Mouse (Mus musculus) heart, adult 2 months (tissue): Measurements from ENCODE around the gene R3hdm2. TPM values are rescaled to one million over a fixed set of nuclear protein-coding genes. Genes with fewer than 3 reads are reported as not detected.

Experiments used
- DNase-seq, 2 experiments: peaks; one replicate each; pipeline ENCODE4 v3.0.0; 2021
- H3K27ac ChIP-seq: fragments of 200-600 bp; 2 replicates; pipeline ENCODE4 v1.8.1; 2022
- H3K27me3 ChIP-seq: fragments of 200-500 bp; 2 replicates; pipeline ENCODE4 v1.6.1; 2012; ENCODE audit warnings: mild to moderate bottlenecking, low read length, inconsistent platforms, mixed read lengths; ENCODE audit not compliant: control insufficient read depth, insufficient read depth
- H3K36me3 ChIP-seq: fragments of 200-500 bp; 2 replicates; pipeline ENCODE4 v1.6.1; 2012; ENCODE audit warnings: low read length, inconsistent platforms; ENCODE audit not compliant: control insufficient read depth, insufficient read depth
- H3K4me1 ChIP-seq: fragments of 200-500 bp; 2 replicates; pipeline ENCODE4 v1.6.1; 2011; ENCODE audit warnings: low read length; ENCODE audit not compliant: control insufficient read depth, insufficient read depth
- H3K4me3 ChIP-seq: fragments of 200-600 bp; 2 replicates; pipeline ENCODE4 v1.8.1; 2022
- H3K79me2 ChIP-seq: fragments of 200-500 bp; replicated peaks from 2 replicates; pipeline ENCODE4 v1.6.1; 2012; ENCODE audit warnings: mild to moderate bottlenecking, inconsistent platforms, low read length, moderate library complexity, mixed read lengths; ENCODE audit not compliant: control insufficient read depth, insufficient read depth
- H3K9ac ChIP-seq: fragments of 200-500 bp; 2 replicates; pipeline ENCODE4 v1.6.1; 2012; ENCODE audit warnings: low read depth, mild to moderate bottlenecking, control low read depth, inconsistent platforms, low read length, mixed read lengths
- CTCF ChIP-seq: fragments of 200-600 bp; IDR thresholded peaks from 2 replicates; pipeline ENCODE4 v1.8.1; 2022; ENCODE audit warnings: antibody characterized with exemption, mild to moderate bottlenecking, moderate library complexity
- EP300 ChIP-seq: fragments of 200-500 bp; IDR thresholded peaks from 2 replicates; pipeline ENCODE4 v1.6.1; 2011; ENCODE audit warnings: low read depth, low read length, control low read depth; ENCODE audit not compliant: insufficient read depth
- POLR2A ChIP-seq: fragments of 200-500 bp; IDR thresholded peaks from 2 replicates; pipeline ENCODE4 v1.6.1; 2011; ENCODE audit warnings: mild to moderate bottlenecking, low read depth, low read length, control low read depth; ENCODE audit not compliant: insufficient read depth
- WGBS: fragments of 180-500 bp; shearing (Covaris S2); methylation state at CpG from one replicate; pipeline ENCODE4 v1.1.7; 2018; 5-methylcytosine and 5-hydroxymethylcytosine counted together
- intact Hi-C: fragments of 180-260 bp; cut with DNase I; formaldehyde crosslinking; loops from one replicate; pipeline ENCODE4 v1.15.1; 2025
- polyA plus RNA-seq: library from polyadenylated mRNA; depleted of rRNA; stranded (reverse); fragments of >200 nt; gene quantifications from 2 replicates; pipeline ENCODE4 v1.2.3, GENCODE M21; 2012
- total RNA-seq, 2 experiments: library from RNA; stranded (reverse); gene quantifications; 2 replicates each; pipeline ENCODE4 v1.2.3; 2021

The R3hdm2 gene
- total and polyA plus RNA-seq, 3 experiments = 151 to 171 (median 154) TPM

GRCm38 (mm10) chr10:127338930-127339682, 41.0 kb upstream of the R3hdm2 start:
- intact Hi-C loops = no loop called here
- no peaks in the 10 kb centered on the region for H3K79me2 ChIP-seq
- H3K27ac ChIP-seq = peak overlapping the region; percentile 81
- H3K27me3 ChIP-seq = no peaks in the 10 kb centered on the region; the same call in 1 of the 2 replicates
- H3K9ac ChIP-seq = peak overlapping the region; percentile 63
- no peaks in the 10 kb centered on the region for H3K36me3 ChIP-seq
- peaks cover 2% of the 10 kb centered on the region; the same call in 1 of the 2 replicates for H3K4me1 ChIP-seq
- H3K4me3 ChIP-seq = peak overlapping the region; percentile 58
- peak; percentile 78 to 87 for DNase-seq
- WGBS = under 1% methylated on average over 31 of the region's 31 CpGs
- TF ChIP-seq EP300 (no peak), POLR2A (0 out of 2 replicates have a peak, but pooled peaks have one; percentile 19), CTCF (peak; percentile 98)

GRCm38 (mm10) chr10:127339683-127340576, 40.2 kb upstream of the R3hdm2 start:
- intact Hi-C loops = loop anchor here (5.0 kb wide), 1 partner anchor 163 kb away; no protein-coding TSS in a partner anchor
- no peaks in the 10 kb centered on the region for H3K79me2 ChIP-seq
- peak overlapping the region; percentile 58 for H3K4me3 ChIP-seq
- H3K27me3 ChIP-seq = no peaks in the 10 kb centered on the region; the same call in 1 of the 2 replicates
- 1% methylated on average over 42 of the region's 42 CpGs for WGBS
- peak overlapping the region; percentile 63 for H3K9ac ChIP-seq
- DNase-seq = peak; percentile 66 to 69
- peak overlapping the region; percentile 81 for H3K27ac ChIP-seq
- peaks cover 2% of the 10 kb centered on the region; the same call in 1 of the 2 replicates for H3K4me1 ChIP-seq
- no peaks in the 10 kb centered on the region for H3K36me3 ChIP-seq
- TF ChIP-seq CTCF = no peak
- no peak for TF ChIP-seq POLR2A
- TF ChIP-seq EP300 = no peak

GRCm38 (mm10) chr10:127340577-127341359, 39.4 kb upstream of the R3hdm2 start:
- no peak for TF ChIP-seq CTCF
- TF ChIP-seq POLR2A = no peak
- TF ChIP-seq EP300 = no peak
- H3K27me3 ChIP-seq = no peaks in the 10 kb centered on the region; the same call in 1 of the 2 replicates
- intact Hi-C loops = loop anchor here (5.0 kb wide), 1 partner anchor 163 kb away; no protein-coding TSS in a partner anchor
- WGBS = 5% methylated on average over 27 of the region's 27 CpGs
- no peak overlapping the region for H3K9ac ChIP-seq
- peak overlapping the region; percentile 33 for H3K4me3 ChIP-seq
- no peaks in the 10 kb centered on the region for H3K79me2 ChIP-seq
- H3K4me1 ChIP-seq = peaks cover 2% of the 10 kb centered on the region; the same call in 1 of the 2 replicates
- no peak for DNase-seq
- H3K27ac ChIP-seq = no peak overlapping the region; the same call in 1 of the 2 replicates
- H3K36me3 ChIP-seq = no peaks in the 10 kb centered on the region

GRCm38 (mm10) chr10:127341360-127341690, 38.8 kb upstream of the R3hdm2 start:
- Histone ChIP-seq H3K27ac (peak overlapping the region; percentile 15; the same call in 1 of the 2 replicates), H3K27me3 (no peaks in the 10 kb centered on the region; the same call in 1 of the 2 replicates), H3K79me2 (no peaks in the 10 kb centered on the region), H3K36me3 (no peaks in the 10 kb centered on the region), H3K4me3 (peak overlapping the region; percentile 39), H3K4me1 (peaks cover 2% of the 10 kb centered on the region; the same call in 1 of the 2 replicates), H3K9ac (no peak overlapping the region)
- intact Hi-C loops = loop anchor here (5.0 kb wide), 1 partner anchor 164 kb away; no protein-coding TSS in a partner anchor
- no peak for TF ChIP-seq CTCF
- TF ChIP-seq POLR2A = no peak
- TF ChIP-seq EP300 = no peak
- WGBS = 1% methylated on average over 10 of the region's 11 CpGs
- DNase-seq = no peak
